Mouse (Mus musculus) liver, embryonic 16.5 days (tissue): ENCODE measurements around the gene Plcxd2. TPM values are rescaled to one million over a fixed set of nuclear protein-coding genes. Genes with fewer than 3 reads are reported as not detected.

Source experiments
- ATAC-seq: fragments of 200-750 bp; cut with Nextera tagmentation; 2 replicates; pipeline ENCODE4 v1.8.0; 2017; ENCODE audit warnings: low read depth, mild to moderate bottlenecking, moderate number of reproducible peaks, moderate library complexity
- H3K27ac ChIP-seq: fragments of 300-500 bp; sonication (generic); 2 replicates; pipeline ENCODE4 v1.5.1; 2014; ENCODE audit warnings: mild to moderate bottlenecking, low read length
- H3K27me3 ChIP-seq: fragments of 300-500 bp; sonication (generic); 2 replicates; pipeline ENCODE4 v1.6.1; 2014; ENCODE audit warnings: low read depth, low read length, mixed read lengths; ENCODE audit not compliant: control insufficient read depth, insufficient read depth
- H3K36me3 ChIP-seq: fragments of 300-500 bp; sonication (generic); 2 replicates; pipeline ENCODE4 v1.6.1; 2014; ENCODE audit warnings: mild to moderate bottlenecking; ENCODE audit not compliant: control insufficient read depth, insufficient read depth
- H3K4me1 ChIP-seq: fragments of 300-500 bp; sonication (generic); 2 replicates; pipeline ENCODE4 v1.6.1; 2014; ENCODE audit warnings: low read depth, low read length, mixed read lengths; ENCODE audit not compliant: control insufficient read depth
- H3K4me2 ChIP-seq: fragments of 300-500 bp; sonication (generic); 2 replicates; pipeline ENCODE4 v1.6.1; 2014; ENCODE audit warnings: low read depth, low read length, mixed read lengths
- H3K4me3 ChIP-seq: fragments of 300-500 bp; sonication (generic); 2 replicates; pipeline ENCODE4 v1.5.1; 2014; ENCODE audit warnings: low read depth, mild to moderate bottlenecking, low read length
- H3K9ac ChIP-seq: fragments of 300-500 bp; sonication (generic); 2 replicates; pipeline ENCODE4 v1.6.1; 2014; ENCODE audit warnings: low read depth, low read length
- H3K9me3 ChIP-seq: fragments of 300-500 bp; sonication (generic); replicated peaks from 2 replicates; pipeline ENCODE4 v1.6.1; 2016; ENCODE audit warnings: low read length; ENCODE audit not compliant: control insufficient read depth
- WGBS: fragments of 180-500 bp; shearing (Covaris S2); extraction: QIAGEN DNeasy Blood & Tissue Kit; methylation state at CpG from one replicate; pipeline ENCODE4 v1.1.7; 2014; ENCODE audit not compliant: insufficient replicate concordance; 5-methylcytosine and 5-hydroxymethylcytosine counted together
- polyA plus RNA-seq: library from polyadenylated mRNA; unstranded; fragments of >200 nt; fragmentation: Nextera tagmentation; extraction: Ambion mirVana; gene quantifications from 2 replicates; pipeline ENCODE4 v1.2.1, GENCODE M21; 2015

Plcxd2 gene
- polyA plus RNA-seq, 1 experiment from 2014 or later = 3.2 TPM

DNA sequence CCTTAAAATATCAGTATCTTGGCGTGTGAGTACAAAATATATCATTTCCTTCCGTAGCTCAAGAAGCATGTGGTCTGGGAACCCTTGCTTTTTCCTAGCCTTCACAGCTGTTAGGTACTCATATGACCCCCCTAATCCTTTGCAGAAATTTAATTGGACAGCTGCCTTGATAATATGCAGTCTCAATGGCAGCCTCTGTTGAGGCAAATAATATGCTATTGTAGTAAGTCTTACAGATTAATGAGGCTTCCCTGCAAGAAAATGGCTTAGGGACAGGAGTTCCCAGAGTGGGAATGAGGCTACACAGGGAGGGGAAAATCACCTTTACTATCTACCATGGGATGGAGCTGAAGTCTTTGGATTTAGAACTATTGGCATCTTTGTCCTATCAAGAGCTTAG is 73.5 kb downstream of the Plcxd2 start:
- ATAC-seq = no peak
- no peaks in the 10 kb centered on the region for H3K9me3 ChIP-seq
- WGBS = 53% methylated on average over 2 of the region's 2 CpGs
- H3K27me3 ChIP-seq = no peaks in the 10 kb centered on the region
- no peak overlapping the region for H3K27ac ChIP-seq
- no peaks in the 10 kb centered on the region; the same call in 1 of the 2 replicates for H3K36me3 ChIP-seq
- H3K4me2 ChIP-seq = no peak overlapping the region
- H3K4me3 ChIP-seq = no peak overlapping the region
- no peak overlapping the region for H3K9ac ChIP-seq
- H3K4me1 ChIP-seq = no peaks in the 10 kb centered on the region

DNA sequence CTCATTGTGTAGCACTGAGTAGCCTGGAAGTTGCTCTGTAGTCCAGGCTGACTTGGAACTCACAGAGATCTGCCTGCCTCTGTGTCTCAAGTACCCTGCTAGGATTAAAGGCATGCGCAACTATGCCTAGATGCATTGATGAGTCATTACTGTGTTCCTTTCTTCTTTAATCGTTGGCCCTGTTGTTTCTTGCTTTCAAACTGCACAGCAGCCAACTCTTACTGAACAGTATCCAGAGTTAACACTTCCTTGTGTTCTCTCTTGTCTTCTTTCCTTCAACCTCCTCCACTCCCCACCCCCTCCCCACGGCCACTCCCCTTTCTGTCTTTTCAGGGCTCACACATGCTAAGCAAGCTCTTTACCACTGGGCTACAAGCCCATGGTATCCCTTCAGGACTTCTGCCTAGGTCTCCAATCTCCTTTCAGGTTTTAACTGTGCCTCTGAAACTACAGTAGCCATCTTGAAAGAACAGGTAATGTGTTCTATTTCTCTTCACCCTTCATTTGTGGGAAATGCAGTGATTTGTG is 74.0 kb downstream of the Plcxd2 start:
- Histone ChIP-seq H3K4me2 (no peak overlapping the region), H3K27me3 (no peaks in the 10 kb centered on the region), H3K4me3 (no peak overlapping the region), H3K4me1 (no peaks in the 10 kb centered on the region), H3K36me3 (no peaks in the 10 kb centered on the region; the same call in 1 of the 2 replicates), H3K9me3 (no peaks in the 10 kb centered on the region), H3K9ac (no peak overlapping the region), H3K27ac (no peak overlapping the region)
- ATAC-seq = no peak
- WGBS = 52% methylated on average over 3 of the region's 3 CpGs

DNA sequence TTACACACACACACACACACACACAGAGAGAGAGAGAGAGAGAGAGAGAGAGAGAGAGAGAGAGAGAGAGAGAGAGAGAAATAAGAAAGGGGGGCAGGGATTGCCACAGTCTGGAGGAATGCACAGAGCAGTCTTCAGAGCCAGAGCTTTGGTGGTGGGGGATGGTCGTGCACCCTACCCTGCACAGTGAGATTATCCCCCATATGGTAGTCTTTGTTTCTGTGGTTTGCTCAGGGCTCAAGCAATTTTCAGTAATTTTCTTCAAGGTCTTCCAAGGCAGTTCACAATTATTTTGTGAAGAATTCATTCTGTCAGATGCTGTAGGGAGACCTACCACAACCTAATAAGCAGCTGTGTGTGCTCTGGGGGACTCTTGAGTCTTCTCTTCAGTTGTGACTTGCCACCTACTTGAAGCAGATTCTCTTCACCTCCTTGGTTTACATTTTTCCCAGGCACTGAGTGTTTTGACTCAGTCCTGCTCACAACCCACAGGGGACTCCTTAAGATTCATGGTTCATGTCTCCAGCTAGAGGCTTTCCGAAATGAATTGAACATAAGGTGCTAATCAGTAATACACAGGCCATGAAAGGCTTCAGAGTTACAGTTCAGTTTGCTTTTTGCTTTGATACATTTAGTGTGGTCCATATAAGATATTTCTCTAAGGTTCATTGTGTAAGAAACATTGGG is 75.2 kb downstream of the Plcxd2 start:
- 35% methylated on average over 2 of the region's 2 CpGs for WGBS
- no peaks in the 10 kb centered on the region for H3K27me3 ChIP-seq
- ATAC-seq = no peak

DNA sequence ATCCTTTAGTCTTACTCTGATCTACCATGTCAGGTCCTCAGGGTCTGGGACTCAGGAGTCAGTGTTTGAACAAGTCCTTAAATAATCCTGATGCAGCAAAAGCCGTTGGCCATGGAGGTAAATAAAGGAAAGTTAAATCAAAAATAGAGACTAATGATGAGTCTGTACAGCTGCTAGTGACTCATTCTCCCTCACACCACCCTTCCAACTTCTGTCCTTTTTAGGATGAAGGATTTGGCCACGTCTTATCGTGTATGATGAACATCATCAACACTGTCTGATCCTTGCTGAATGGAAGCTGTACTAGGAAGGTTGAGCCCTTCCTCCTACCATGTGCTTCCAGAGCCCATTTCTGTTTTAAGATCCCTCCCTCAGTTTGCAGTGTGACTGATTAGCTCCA is 79.7 kb downstream of the Plcxd2 start:
- no peak for ATAC-seq
- H3K36me3 ChIP-seq = no peaks in the 10 kb centered on the region
- 51% methylated on average over 3 of the region's 3 CpGs for WGBS
- H3K9me3 ChIP-seq = no peaks in the 10 kb centered on the region
- H3K9ac ChIP-seq = no peak overlapping the region
- H3K4me3 ChIP-seq = no peak overlapping the region
- no peaks in the 10 kb centered on the region; the same call in 1 of the 2 replicates for H3K4me1 ChIP-seq
- no peak overlapping the region for H3K4me2 ChIP-seq
- no peak overlapping the region for H3K27ac ChIP-seq
- H3K27me3 ChIP-seq = no peaks in the 10 kb centered on the region

More for the DNA sequence above, 75.2 kb downstream of the Plcxd2 start:
- Histone ChIP-seq H3K4me3 (no peak overlapping the region), H3K4me1 (no peaks in the 10 kb centered on the region), H3K36me3 (no peaks in the 10 kb centered on the region; the same call in 1 of the 2 replicates), H3K27ac (no peak overlapping the region), H3K9ac (no peak overlapping the region), H3K9me3 (no peaks in the 10 kb centered on the region), H3K4me2 (no peak overlapping the region)

DNA sequence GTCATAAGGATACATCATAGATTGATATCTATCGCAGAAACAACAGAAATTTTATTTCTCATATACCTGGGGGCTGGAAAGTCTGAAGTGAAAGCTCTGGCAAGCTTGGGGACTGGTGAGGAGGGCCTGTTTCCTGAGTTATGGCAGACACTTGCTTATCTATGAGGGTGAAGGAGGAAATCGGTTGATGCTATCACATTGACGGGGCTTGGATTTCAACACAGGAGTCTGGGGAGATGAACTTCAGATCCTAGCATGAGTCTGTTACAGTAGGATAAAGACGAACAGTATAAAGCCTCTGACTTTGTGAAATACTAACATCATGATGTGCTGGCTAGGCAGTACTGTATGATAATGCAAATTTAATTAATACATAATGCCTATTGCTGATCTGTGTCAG is 81.9 kb downstream of the Plcxd2 start:
- no peaks in the 10 kb centered on the region for H3K9me3 ChIP-seq

DNA sequence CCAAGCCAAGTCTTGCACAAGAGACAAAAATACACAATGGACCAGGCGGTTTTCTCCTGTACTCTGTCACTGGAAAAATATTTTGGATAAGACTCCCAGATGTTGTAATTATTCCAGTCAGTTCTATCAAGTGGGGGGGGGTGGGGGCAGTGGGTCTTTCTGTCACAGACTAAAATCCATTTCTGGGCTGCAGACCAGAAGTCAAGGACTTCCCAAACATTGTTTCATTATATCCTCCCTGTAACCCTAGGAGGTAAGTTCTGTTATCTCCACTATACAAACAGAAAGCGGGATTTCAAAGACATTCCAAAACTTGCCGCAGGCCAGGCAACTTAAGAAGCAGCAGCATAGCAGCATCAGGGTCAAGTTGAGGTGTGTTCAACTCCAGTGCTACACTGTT is 82.4 kb downstream of the Plcxd2 start:
- no peak; the same call in 1 of the 2 replicates for ATAC-seq
- no peak overlapping the region for H3K9ac ChIP-seq
- no peak overlapping the region for H3K27ac ChIP-seq
- 45% methylated on average over 3 of the region's 3 CpGs for WGBS
- no peak overlapping the region for H3K4me2 ChIP-seq
- H3K9me3 ChIP-seq = no peaks in the 10 kb centered on the region
- no peaks in the 10 kb centered on the region for H3K27me3 ChIP-seq
- no peaks in the 10 kb centered on the region; the same call in 1 of the 2 replicates for H3K4me1 ChIP-seq
- no peak overlapping the region for H3K4me3 ChIP-seq
- no peaks in the 10 kb centered on the region for H3K36me3 ChIP-seq

More for the DNA sequence above, 81.9 kb downstream of the Plcxd2 start:
- H3K27me3 ChIP-seq = no peaks in the 10 kb centered on the region
- no peak for ATAC-seq
- H3K9ac ChIP-seq = no peak overlapping the region
- H3K36me3 ChIP-seq = no peaks in the 10 kb centered on the region
- no peak overlapping the region for H3K4me2 ChIP-seq
- no peak overlapping the region for H3K27ac ChIP-seq
- H3K4me1 ChIP-seq = no peaks in the 10 kb centered on the region; the same call in 1 of the 2 replicates
- 17% methylated on average over 4 of the region's 4 CpGs for WGBS
- H3K4me3 ChIP-seq = no peak overlapping the region

DNA sequence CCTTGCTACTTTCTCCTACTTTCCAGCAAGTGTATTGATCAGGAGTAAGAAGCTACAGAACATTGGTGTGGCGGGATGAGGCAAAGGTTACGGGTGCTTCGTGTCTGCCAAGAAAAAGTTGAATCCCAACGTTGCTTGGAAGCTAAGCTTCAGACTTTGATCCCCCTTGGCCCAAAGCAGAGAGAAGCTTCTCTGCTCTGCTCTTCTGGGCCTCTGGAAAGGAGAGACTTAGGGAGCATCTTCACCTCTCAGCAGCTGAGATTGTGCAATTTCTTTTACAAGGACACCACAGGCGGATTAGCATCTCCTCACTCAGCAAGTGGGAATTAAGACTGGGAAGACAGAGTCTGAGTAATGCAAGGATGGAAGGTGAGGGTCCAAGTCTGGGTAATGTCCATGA is 83.1 kb downstream of the Plcxd2 start:
- ATAC-seq = no peak
- H3K4me1 ChIP-seq = no peaks in the 10 kb centered on the region; the same call in 1 of the 2 replicates
- H3K27me3 ChIP-seq = no peaks in the 10 kb centered on the region
- no peaks in the 10 kb centered on the region for H3K9me3 ChIP-seq
- WGBS = 58% methylated on average over 5 of the region's 5 CpGs
- no peak overlapping the region for H3K27ac ChIP-seq
- H3K4me2 ChIP-seq = no peak overlapping the region
- H3K4me3 ChIP-seq = no peak overlapping the region
- no peaks in the 10 kb centered on the region for H3K36me3 ChIP-seq
- H3K9ac ChIP-seq = no peak overlapping the region

DNA sequence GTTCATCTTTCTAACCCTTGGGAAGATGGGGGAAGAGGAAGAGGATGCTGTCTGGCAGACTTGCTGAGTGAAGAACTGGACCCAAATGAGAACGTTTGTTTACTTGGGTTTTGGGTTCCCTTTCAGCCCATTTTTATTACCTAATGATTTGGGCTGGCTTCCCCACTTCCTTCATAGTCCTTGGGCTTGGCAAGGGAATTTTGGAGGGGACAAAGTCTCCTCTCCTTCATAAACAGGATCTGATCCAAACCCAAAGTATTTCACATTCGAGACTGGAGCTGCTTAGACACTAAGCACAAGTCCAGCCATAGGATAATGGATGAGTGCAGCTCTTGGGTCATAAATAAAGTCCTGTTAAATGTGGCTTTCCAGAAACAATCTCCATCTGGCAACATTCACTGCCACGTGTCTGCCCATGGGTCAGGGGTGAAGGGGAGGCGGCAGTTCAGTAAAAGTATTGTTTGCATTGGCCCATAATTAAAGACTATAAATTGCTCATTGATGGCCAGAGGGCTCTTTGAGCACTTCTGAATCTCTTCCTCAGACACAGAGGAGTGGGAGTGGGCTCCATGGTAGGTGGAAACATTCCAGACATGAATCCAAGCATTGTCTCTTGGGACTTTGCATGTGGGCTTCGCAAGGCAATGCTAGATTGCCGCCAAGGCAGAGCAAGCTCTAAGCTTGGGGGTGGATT is 86.1 kb downstream of the Plcxd2 start:
- no peak for ATAC-seq
- no peaks in the 10 kb centered on the region for H3K9me3 ChIP-seq
- WGBS = 63% methylated on average over 6 of the region's 6 CpGs
- H3K9ac ChIP-seq = no peak overlapping the region
- H3K27ac ChIP-seq = no peak overlapping the region
- no peaks in the 10 kb centered on the region for H3K36me3 ChIP-seq
- no peak overlapping the region for H3K4me2 ChIP-seq
- no peaks in the 10 kb centered on the region; the same call in 1 of the 2 replicates for H3K4me1 ChIP-seq
- no peak overlapping the region for H3K4me3 ChIP-seq
- H3K27me3 ChIP-seq = no peaks in the 10 kb centered on the region
